Comparison of ENCODE assay signal across 16 mouse cellular contexts in genomic region chr8:95748028-95748427, GRCm38 (mm10).
"Had no signal": no experiment of that assay in that cellular context is flagged by ENCODE, and none has a peak within 500 bp of the region (broad histone marks: within the 10 kb centered on the region; RNA-seq: fewer than 3 reads in every experiment).

No protein-coding gene starts in this region.

- DNase-seq: retina, postnatal 1 day; right cerebral cortex, adult 18-20 months; right cerebral cortex, postnatal 14 days; right cerebral cortex, postnatal 25 days; spleen, adult 18-20 months; thymus, adult 18-20 months; thymus, adult 2 months; thymus, postnatal 14 days; thymus, postnatal 25 days; thymus, postnatal 36 days; thymus, postnatal 4 days had no signal

- H3K4me3 ChIP-seq: neural tube, embryonic 12.5 days; neural tube, embryonic 13.5 days; neural tube, embryonic 15.5 days; stomach, embryonic 15.5 days had no signal

- H3K27ac ChIP-seq: neural tube, embryonic 12.5 days; neural tube, embryonic 13.5 days; neural tube, embryonic 15.5 days; stomach, embryonic 15.5 days; stomach, postnatal 0 days had no signal

- H3K27me3 ChIP-seq: neural tube, embryonic 12.5 days; neural tube, embryonic 13.5 days; neural tube, embryonic 15.5 days; stomach, embryonic 15.5 days had no signal

- H3K4me2 ChIP-seq: neural tube, embryonic 12.5 days; neural tube, embryonic 13.5 days; neural tube, embryonic 15.5 days; stomach, embryonic 15.5 days had no signal
